Mouse (Mus musculus) lung, postnatal 0 days (tissue): Measurements from ENCODE around the gene Coil. TPM values are rescaled to one million over a fixed set of nuclear protein-coding genes. Genes with fewer than 3 reads are reported as not detected.

Source experiments
- ATAC-seq: fragments of 200-750 bp; cut with Nextera tagmentation; 2 replicates; pipeline ENCODE4 v1.8.0; 2017; ENCODE audit warnings: moderate library complexity
- DNase-seq: peaks from one replicate; pipeline ENCODE4 v3.0.0-alpha.2; 2016; ENCODE audit warnings: low spot score
- H3K27ac ChIP-seq: fragments of 300-500 bp; sonication (generic); 2 replicates; pipeline ENCODE4 v1.5.1; 2014; ENCODE audit warnings: antibody characterized with exemption, mild to moderate bottlenecking, low read length, mixed read lengths
- H3K27me3 ChIP-seq: fragments of 300-500 bp; sonication (generic); replicated peaks from 2 replicates; pipeline ENCODE4 v1.6.1; 2014; ENCODE audit warnings: low read length, mixed read lengths; ENCODE audit not compliant: insufficient read depth
- H3K36me3 ChIP-seq: fragments of 300-500 bp; sonication (generic); 2 replicates; pipeline ENCODE4 v1.6.1; 2014; ENCODE audit warnings: low read length, mixed read lengths; ENCODE audit not compliant: insufficient read depth
- H3K4me1 ChIP-seq: fragments of 300-500 bp; sonication (generic); 2 replicates; pipeline ENCODE4 v1.6.1; 2014; ENCODE audit warnings: antibody characterized with exemption, low read depth, low read length, mixed read lengths; ENCODE audit not compliant: insufficient read depth
- H3K4me2 ChIP-seq: fragments of 300-500 bp; sonication (generic); replicated peaks from 2 replicates; pipeline ENCODE4 v1.6.1; 2014; ENCODE audit warnings: low read depth, mild to moderate bottlenecking, low read length, moderate library complexity, mixed read lengths
- H3K4me3 ChIP-seq: fragments of 300-500 bp; sonication (generic); 2 replicates; pipeline ENCODE4 v1.5.1; 2014; ENCODE audit warnings: low read depth, low read length
- H3K9ac ChIP-seq: fragments of 300-500 bp; sonication (generic); replicated peaks from 2 replicates; pipeline ENCODE4 v1.6.1; 2014; ENCODE audit warnings: low read depth, mild to moderate bottlenecking
- H3K9me3 ChIP-seq: fragments of 300-500 bp; sonication (generic); 2 replicates; pipeline ENCODE4 v1.6.1; 2016; ENCODE audit warnings: low read length, mixed read lengths
- CTCF ChIP-seq: IDR thresholded peaks from 2 replicates; pipeline ENCODE4 v1.5.1; 2016; ENCODE audit warnings: antibody characterized with exemption, mild to moderate bottlenecking
- EP300 ChIP-seq: IDR thresholded peaks from 2 replicates; pipeline ENCODE4 v1.6.1; 2016; ENCODE audit warnings: antibody characterized with exemption, mild to moderate bottlenecking, control low read depth
- WGBS: fragments of 180-500 bp; shearing (Covaris S2); extraction: QIAGEN DNeasy Blood & Tissue Kit; methylation state at CpG from one replicate; pipeline ENCODE4 v1.1.7; 2014; 5-methylcytosine and 5-hydroxymethylcytosine counted together
- polyA plus RNA-seq: library from polyadenylated mRNA; unstranded; fragments of >200 nt; fragmentation: Nextera tagmentation; extraction: Ambion mirVana; gene quantifications from 2 replicates; pipeline ENCODE4 v1.2.1, GENCODE M21; 2015

Gene Coil
- polyA plus RNA-seq, 1 experiment from 2014 or later: 5.6 TPM

DNA sequence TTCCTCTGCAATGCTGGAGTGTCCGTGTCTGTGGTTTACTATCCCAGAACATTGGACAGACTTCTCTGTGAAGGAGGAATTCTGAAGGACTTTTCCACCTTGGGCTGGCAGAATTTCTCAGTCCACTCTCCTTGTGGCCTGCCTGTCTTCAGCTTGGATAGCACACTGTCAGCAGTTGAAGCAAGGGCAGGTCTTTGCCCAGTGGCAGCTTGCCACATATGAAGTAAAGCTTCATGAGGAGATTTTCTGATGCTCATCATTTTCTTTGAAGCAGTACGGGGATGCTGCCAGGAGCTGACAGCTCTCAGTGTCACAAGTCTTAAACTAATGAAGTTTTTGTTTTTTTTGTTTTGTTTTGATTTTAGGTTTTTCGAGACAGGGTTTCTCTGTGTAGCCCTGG, 11.2 kb upstream of the Coil start:
- 57% methylated on average over 3 of the region's 3 CpGs for WGBS
- ATAC-seq (no peak), DNase-seq (no peak)
- H3K9me3 ChIP-seq: no peaks in the 10 kb centered on the region
- H3K36me3 ChIP-seq: no peaks in the 10 kb centered on the region
- no peaks in the 10 kb centered on the region for H3K27me3 ChIP-seq
- no peak for TF ChIP-seq CTCF
- no peak for TF ChIP-seq EP300
- no peak overlapping the region for H3K4me3 ChIP-seq
- no peak overlapping the region for H3K27ac ChIP-seq
- no peak overlapping the region for H3K4me2 ChIP-seq
- no peaks in the 10 kb centered on the region for H3K4me1 ChIP-seq
- H3K9ac ChIP-seq: no peak overlapping the region

- TF ChIP-seq CTCF: no peak
- TF ChIP-seq EP300: no peak
- H3K27me3 ChIP-seq: no peaks in the 10 kb centered on the region
- H3K9me3 ChIP-seq: no peaks in the 10 kb centered on the region
- no peak for ATAC-seq
- H3K9ac ChIP-seq: no peak within 1 kb of the TSS
- 86% methylated on average over 2 of the region's 3 CpGs for WGBS
- no peak for DNase-seq
- H3K4me1 ChIP-seq: no peaks in the 10 kb centered on the region
- no peaks in the 10 kb centered on the region for H3K36me3 ChIP-seq
- no peak within 1 kb of the TSS for H3K4me3 ChIP-seq
- H3K4me2 ChIP-seq: no peak within 1 kb of the TSS
- H3K27ac ChIP-seq: no peak within 1 kb of the TSS
Observed at GRCm38 (mm10) chr11:88966881-88967361, 3.1 kb upstream of the Coil start, which contains the start of gene Elobl. Gene Elobl (minus strand): TSS chr11:88966931.

GRCm38 (mm10) chr11:88973776-88974701, 4.0 kb downstream of the Coil start:
- Histone ChIP-seq H3K9ac (peak overlapping the region; percentile 59), H3K4me1 (no peaks in the 10 kb centered on the region; the same call in none of the 2 replicates), H3K27me3 (no peaks in the 10 kb centered on the region), H3K27ac (peak overlapping the region; percentile 58; the same call in 1 of the 2 replicates), H3K9me3 (no peaks in the 10 kb centered on the region), H3K4me3 (peak overlapping the region; percentile 64), H3K4me2 (peak overlapping the region; percentile 81), H3K36me3 (no peaks in the 10 kb centered on the region)
- peak; percentile 97 for DNase-seq
- peak; percentile 93 for ATAC-seq
- WGBS: 1% methylated on average over 57 of the region's 62 CpGs
- TF ChIP-seq EP300: no peak
- peak; percentile 90 for TF ChIP-seq CTCF

DNA sequence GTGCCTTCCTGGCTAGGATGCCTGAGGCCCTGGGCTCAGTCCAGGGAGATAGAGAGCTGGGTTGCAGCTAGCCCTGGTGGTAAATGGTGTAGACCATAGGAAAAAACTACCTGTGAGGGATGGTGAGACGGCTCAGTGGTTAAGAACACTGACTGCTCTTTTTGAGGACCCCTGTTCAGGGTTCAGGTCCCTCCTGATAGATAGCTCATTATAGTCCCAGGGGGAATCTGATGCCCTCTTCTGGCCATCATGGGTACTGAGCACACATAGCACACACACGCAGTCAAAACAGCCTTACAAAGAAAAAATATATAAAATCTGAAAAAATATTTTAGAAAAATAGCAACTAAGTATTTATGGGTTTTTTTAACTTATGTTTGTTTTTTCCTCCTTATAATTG, 6.3 kb downstream of the Coil start:
- Histone ChIP-seq H3K4me3 (no peak overlapping the region), H3K9me3 (no peaks in the 10 kb centered on the region), H3K9ac (no peak overlapping the region), H3K4me1 (no peaks in the 10 kb centered on the region; the same call in none of the 2 replicates), H3K27me3 (no peaks in the 10 kb centered on the region), H3K4me2 (no peak overlapping the region), H3K36me3 (no peaks in the 10 kb centered on the region), H3K27ac (no peak overlapping the region)
- TF ChIP-seq CTCF (peak; percentile 53), EP300 (no peak)
- DNase-seq (no peak), ATAC-seq (no peak)
- WGBS: 98% methylated on average over 2 of the region's 2 CpGs

GRCm38 (mm10) chr11:88977188-88977587, 7.1 kb downstream of the Coil start:
- no peak overlapping the region for H3K27ac ChIP-seq
- no peaks in the 10 kb centered on the region for H3K9me3 ChIP-seq
- ATAC-seq: no peak
- no peaks in the 10 kb centered on the region for H3K36me3 ChIP-seq
- no peak for DNase-seq
- no peak for TF ChIP-seq CTCF
- no peak for TF ChIP-seq EP300
- no peaks in the 10 kb centered on the region for H3K27me3 ChIP-seq
- no peak overlapping the region for H3K9ac ChIP-seq
- no peak overlapping the region for H3K4me2 ChIP-seq
- no peak overlapping the region for H3K4me3 ChIP-seq
- 91% methylated on average over 5 of the region's 5 CpGs for WGBS
- H3K4me1 ChIP-seq: no peaks in the 10 kb centered on the region; the same call in none of the 2 replicates

DNA sequence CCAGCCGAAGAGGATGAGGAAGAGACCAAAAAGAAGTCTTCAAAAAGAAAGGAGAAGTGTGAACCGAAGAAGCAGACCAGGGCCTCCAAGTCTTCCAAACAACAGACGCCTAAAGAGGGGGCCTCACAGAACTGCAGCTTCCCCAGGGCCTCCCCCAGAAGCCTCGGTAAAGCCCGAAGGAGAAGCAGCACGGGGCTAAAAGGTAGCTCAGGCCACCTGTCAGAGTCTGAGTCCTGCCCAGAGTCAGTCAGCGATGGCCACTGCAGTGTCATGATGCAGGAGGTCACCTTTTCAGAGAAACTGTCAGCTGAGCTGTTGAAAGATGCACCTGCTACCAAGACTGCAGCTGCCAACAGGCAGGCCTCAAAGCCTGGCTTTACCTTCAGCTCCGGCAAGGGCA, 11.3 kb downstream of the Coil start:
- Histone ChIP-seq H3K4me1 (no peaks in the 10 kb centered on the region), H3K9ac (no peak overlapping the region), H3K36me3 (no peaks in the 10 kb centered on the region), H3K27ac (no peak overlapping the region), H3K4me2 (no peak overlapping the region), H3K9me3 (no peaks in the 10 kb centered on the region), H3K4me3 (no peak overlapping the region), H3K27me3 (no peaks in the 10 kb centered on the region)
- 79% methylated on average over 8 of the region's 8 CpGs for WGBS
- ATAC-seq (no peak), DNase-seq (no peak)
- TF ChIP-seq EP300: no peak
- TF ChIP-seq CTCF: no peak
